ENCODE assay signal across 10 mouse cellular contexts in genomic region chr4:149149611-149150010, GRCm38 (mm10). TPM values are rescaled to one million over a fixed set of nuclear protein-coding genes. Genes with fewer than 3 reads are reported as not detected.
DNase-seq lines count a peak whose midpoint lies in the region; ATAC-seq lines count a peak whose summit lies in the region.
"Had no signal": no experiment of that assay in that cellular context is flagged by ENCODE, and none has a peak within 500 bp of the region (broad histone marks: within the 10 kb centered on the region; RNA-seq: fewer than 3 reads in every experiment).

No protein-coding gene starts in this region.

- 0 out of 2 replicates have a peak, but pooled peaks cover 3% of the 10 kb centered on the region for H3K4me1 ChIP-seq in hindbrain, embryonic 12.5 days
- H3K4me1 ChIP-seq in hindbrain, embryonic 14.5 days (replicated peaks; ENCODE audit: control insufficient read depth, insufficient read depth, low read length), result no peaks in the 10 kb centered on the region
- H3K4me1 ChIP-seq in midbrain, embryonic 13.5 days (replicated peaks), result no peaks in the 10 kb centered on the region
- peaks cover 2% of the 10 kb centered on the region; the same call in 1 of the 2 replicates for H3K4me1 ChIP-seq in midbrain, embryonic 15.5 days
- 0 out of 2 replicates have a peak, but pooled peaks cover 1% of the 10 kb centered on the region for H3K4me1 ChIP-seq in neural tube, embryonic 15.5 days

- 72% methylated on average over 7 of the region's 7 CpGs for WGBS in hindbrain, embryonic 12.5 days
- WGBS in hindbrain, embryonic 14.5 days, result 81% methylated on average over 7 of the region's 7 CpGs
- WGBS in midbrain, embryonic 13.5 days, result 82% methylated on average over 7 of the region's 7 CpGs
- 85% methylated on average over 7 of the region's 7 CpGs for WGBS in midbrain, embryonic 15.5 days
- 70% methylated on average over 7 of the region's 7 CpGs for WGBS in neural tube, embryonic 15.5 days

- H3K36me3 ChIP-seq in hindbrain, embryonic 12.5 days, result peaks cover 56% of the 10 kb centered on the region
- H3K36me3 ChIP-seq in hindbrain, embryonic 14.5 days (replicated peaks; ENCODE audit: control insufficient read depth, insufficient read depth), result peaks cover 57% of the 10 kb centered on the region
- H3K36me3 ChIP-seq in midbrain, embryonic 13.5 days, result peaks cover 57% of the 10 kb centered on the region
- H3K36me3 ChIP-seq in midbrain, embryonic 15.5 days (replicated peaks), result peaks cover 39% of the 10 kb centered on the region
- peaks cover 56% of the 10 kb centered on the region for H3K36me3 ChIP-seq in neural tube, embryonic 15.5 days

- no peak for ATAC-seq in hindbrain, embryonic 12.5 days (ENCODE audit: low FRiP score)
- no peak for ATAC-seq in hindbrain, embryonic 14.5 days (ENCODE audit: low FRiP score)
- ATAC-seq in midbrain, embryonic 13.5 days, result 0 out of 2 replicates have a peak, but pooled peaks have one; percentile 19
- no peak for ATAC-seq in midbrain, embryonic 15.5 days (replicated peaks)
- ATAC-seq in neural tube, embryonic 15.5 days (ENCODE audit: low FRiP score), result no peak

- no peak overlapping the region for H3K4me3 ChIP-seq in hindbrain, embryonic 12.5 days
- no peak overlapping the region for H3K4me3 ChIP-seq in hindbrain, embryonic 14.5 days (replicated peaks; ENCODE audit: low read length)
- no peak overlapping the region for H3K4me3 ChIP-seq in midbrain, embryonic 13.5 days (replicated peaks)
- H3K4me3 ChIP-seq in midbrain, embryonic 15.5 days, result no peak overlapping the region
- no peak overlapping the region for H3K4me3 ChIP-seq in neural tube, embryonic 15.5 days (replicated peaks)
- H3K4me3 ChIP-seq: left cerebral cortex, adult 2 months had no signal

- H3K27ac ChIP-seq in hindbrain, embryonic 12.5 days, result peak overlapping the region; percentile 57; the same call in 1 of the 2 replicates
- H3K27ac ChIP-seq in hindbrain, embryonic 14.5 days, result no peak overlapping the region
- H3K27ac ChIP-seq in midbrain, embryonic 13.5 days, result no peak overlapping the region
- H3K27ac ChIP-seq in midbrain, embryonic 15.5 days, result no peak overlapping the region
- peak overlapping the region; percentile 37 for H3K27ac ChIP-seq in neural tube, embryonic 15.5 days (replicated peaks)
- H3K27ac ChIP-seq: left cerebral cortex, adult 2 months had no signal

- intact Hi-C loops in gastrocnemius, postnatal 14 days (cut with DNase I; ENCODE audit: low total_unique reads), result loop anchor here (5.0 to 10.0 kb wide), 2 partner anchors 33 to 455 kb away; no protein-coding TSS in a partner anchor

- no peak overlapping the region for H3K4me2 ChIP-seq in hindbrain, embryonic 12.5 days (replicated peaks)
- H3K4me2 ChIP-seq in hindbrain, embryonic 14.5 days (replicated peaks), result no peak overlapping the region
- no peak overlapping the region for H3K4me2 ChIP-seq in midbrain, embryonic 13.5 days (replicated peaks)
- no peak overlapping the region for H3K4me2 ChIP-seq in midbrain, embryonic 15.5 days
- H3K4me2 ChIP-seq in neural tube, embryonic 15.5 days, result no peak overlapping the region

- no peak overlapping the region for H3K9ac ChIP-seq in hindbrain, embryonic 12.5 days
- H3K9ac ChIP-seq in hindbrain, embryonic 14.5 days, result no peak overlapping the region
- no peak overlapping the region for H3K9ac ChIP-seq in midbrain, embryonic 13.5 days (replicated peaks)
- H3K9ac ChIP-seq in midbrain, embryonic 15.5 days, result no peak overlapping the region
- H3K9ac ChIP-seq in neural tube, embryonic 15.5 days (replicated peaks), result no peak overlapping the region

- no peaks in the 10 kb centered on the region for H3K9me3 ChIP-seq in hindbrain, embryonic 12.5 days (replicated peaks)
- no peaks in the 10 kb centered on the region for H3K9me3 ChIP-seq in hindbrain, embryonic 14.5 days (ENCODE audit: control insufficient read depth, low read length)
- no peaks in the 10 kb centered on the region for H3K9me3 ChIP-seq in midbrain, embryonic 13.5 days
- H3K9me3 ChIP-seq in midbrain, embryonic 15.5 days, result no peaks in the 10 kb centered on the region
- H3K9me3 ChIP-seq in neural tube, embryonic 15.5 days (replicated peaks), result no peaks in the 10 kb centered on the region

- no peaks in the 10 kb centered on the region for H3K27me3 ChIP-seq in hindbrain, embryonic 12.5 days
- no peaks in the 10 kb centered on the region for H3K27me3 ChIP-seq in hindbrain, embryonic 14.5 days (ENCODE audit: control insufficient read depth, insufficient read depth, low read length)
- H3K27me3 ChIP-seq in midbrain, embryonic 13.5 days, result no peaks in the 10 kb centered on the region
- H3K27me3 ChIP-seq in midbrain, embryonic 15.5 days (replicated peaks), result no peaks in the 10 kb centered on the region
- no peaks in the 10 kb centered on the region for H3K27me3 ChIP-seq in neural tube, embryonic 15.5 days (replicated peaks)

- DNase-seq in hindbrain, embryonic 14.5 days (ENCODE audit: low spot score), result no peak
- DNase-seq in gastrocnemius, postnatal 14 days, result peak; percentile 56
- DNase-seq in urinary bladder, adult 18-20 months (ENCODE audit: low spot score in 2 of 2), result no peak
- DNase-seq in right cerebral cortex, postnatal 25 days, result no peak

RNA-seq across cellular contexts. Expression of gene Cenps, which starts 12.2 kb away (rescaled TPM):
- 32.4 and 32.9 TPM in 2 replicates for polyA plus RNA-seq in hindbrain, embryonic 12.5 days (2016; fragmentation: Nextera tagmentation; extraction: Ambion mirVana)
- polyA plus RNA-seq in hindbrain, embryonic 14.5 days (2014; fragmentation: Nextera tagmentation; extraction: Ambion mirVana), result 16.9 and 18.7 TPM in 2 replicates
- polyA plus RNA-seq in midbrain, embryonic 13.5 days (2015; fragmentation: Nextera tagmentation; extraction: Ambion mirVana), result 22.9 and 24.6 TPM in 2 replicates
- polyA plus RNA-seq in midbrain, embryonic 15.5 days (2015; fragmentation: Nextera tagmentation; extraction: Ambion mirVana), result 15.3 and 15.7 TPM in 2 replicates
- total RNA-seq in gastrocnemius, postnatal 14 days (2021), result 1 to 10 TPM; 5.6 to 6.5 TPM
- 17.3 and 18.6 TPM in 2 replicates for polyA plus RNA-seq in neural tube, embryonic 15.5 days (2015; fragmentation: Nextera tagmentation; extraction: Ambion mirVana)

RNA-seq across cellular contexts. Expression of gene Pgd, which starts 17.0 kb away (rescaled TPM):
- polyA plus RNA-seq in hindbrain, embryonic 12.5 days (2016; fragmentation: Nextera tagmentation; extraction: Ambion mirVana), result 116 and 123 TPM in 2 replicates
- 46.4 TPM in 2 replicates for polyA plus RNA-seq in hindbrain, embryonic 14.5 days (2014; fragmentation: Nextera tagmentation; extraction: Ambion mirVana)
- 116 and 118 TPM in 2 replicates for polyA plus RNA-seq in midbrain, embryonic 13.5 days (2015; fragmentation: Nextera tagmentation; extraction: Ambion mirVana)
- 121 and 124 TPM in 2 replicates for polyA plus RNA-seq in midbrain, embryonic 15.5 days (2015; fragmentation: Nextera tagmentation; extraction: Ambion mirVana)
- 10 to 100 TPM; 20.7 to 22.4 TPM for total RNA-seq in gastrocnemius, postnatal 14 days (2021)
- 107 and 121 TPM in 2 replicates for polyA plus RNA-seq in neural tube, embryonic 15.5 days (2015; fragmentation: Nextera tagmentation; extraction: Ambion mirVana)

RNA-seq across cellular contexts. Expression of gene Cort, which starts 23.0 kb away (rescaled TPM):
- 0.34 and 0.36 TPM in 2 replicates for polyA plus RNA-seq in hindbrain, embryonic 12.5 days (2016; fragmentation: Nextera tagmentation; extraction: Ambion mirVana)
- 0.41 and 0.99 TPM in 2 replicates for polyA plus RNA-seq in hindbrain, embryonic 14.5 days (2014; fragmentation: Nextera tagmentation; extraction: Ambion mirVana)
- 0.42 and 0.53 TPM in 2 replicates for polyA plus RNA-seq in midbrain, embryonic 13.5 days (2015; fragmentation: Nextera tagmentation; extraction: Ambion mirVana)
- 0.62 TPM in 1 of 2 replicates, not detected in the other for polyA plus RNA-seq in midbrain, embryonic 15.5 days (2015; fragmentation: Nextera tagmentation; extraction: Ambion mirVana)
- total RNA-seq in gastrocnemius, postnatal 14 days (2021), result under 1 TPM in 1 of 2 experiments, not detected in 1; 0.33 TPM
- not detected in 2 replicates for polyA plus RNA-seq in neural tube, embryonic 15.5 days (2015; fragmentation: Nextera tagmentation; extraction: Ambion mirVana)
- polyA plus RNA-seq: urinary bladder, adult 2 months had no signal

RNA-seq across cellular contexts. Expression of gene Dffa, which starts 45.7 kb away (rescaled TPM):
- 30.2 and 30.6 TPM in 2 replicates for polyA plus RNA-seq in hindbrain, embryonic 12.5 days (2016; fragmentation: Nextera tagmentation; extraction: Ambion mirVana)
- 20.1 and 20.8 TPM in 2 replicates for polyA plus RNA-seq in hindbrain, embryonic 14.5 days (2014; fragmentation: Nextera tagmentation; extraction: Ambion mirVana)
- polyA plus RNA-seq in midbrain, embryonic 13.5 days (2015; fragmentation: Nextera tagmentation; extraction: Ambion mirVana), result 24.7 and 25.5 TPM in 2 replicates
- 24.2 and 24.7 TPM in 2 replicates for polyA plus RNA-seq in midbrain, embryonic 15.5 days (2015; fragmentation: Nextera tagmentation; extraction: Ambion mirVana)
- 10 to 100 TPM; 43.4 to 47.4 TPM for total RNA-seq in gastrocnemius, postnatal 14 days (2021)
- 28.1 and 32.7 TPM in 2 replicates for polyA plus RNA-seq in neural tube, embryonic 15.5 days (2015; fragmentation: Nextera tagmentation; extraction: Ambion mirVana)

RNA-seq across cellular contexts. Expression of gene Pex14, which starts 49.9 kb away (rescaled TPM):
- polyA plus RNA-seq in hindbrain, embryonic 12.5 days (2016; fragmentation: Nextera tagmentation; extraction: Ambion mirVana), result 49.4 and 55.5 TPM in 2 replicates
- 46.7 and 47.0 TPM in 2 replicates for polyA plus RNA-seq in hindbrain, embryonic 14.5 days (2014; fragmentation: Nextera tagmentation; extraction: Ambion mirVana)
- 50.6 and 55.6 TPM in 2 replicates for polyA plus RNA-seq in midbrain, embryonic 13.5 days (2015; fragmentation: Nextera tagmentation; extraction: Ambion mirVana)
- 58.1 and 60.2 TPM in 2 replicates for polyA plus RNA-seq in midbrain, embryonic 15.5 days (2015; fragmentation: Nextera tagmentation; extraction: Ambion mirVana)
- total RNA-seq in gastrocnemius, postnatal 14 days (2021), result 10 to 100 TPM; 19.4 to 20.5 TPM
- polyA plus RNA-seq in neural tube, embryonic 15.5 days (2015; fragmentation: Nextera tagmentation; extraction: Ambion mirVana), result 60.0 and 61.2 TPM in 2 replicates

Comparison
In these comparisons a context has a peak if more than half of its experiments do, and no peak if none do; other contexts are left out.
1. H3K27ac ChIP-seq: peak in hindbrain, embryonic 12.5 days (single experiment) and neural tube, embryonic 15.5 days (single experiment); none in hindbrain, embryonic 14.5 days (single experiment), midbrain, embryonic 13.5 days (single experiment) and midbrain, embryonic 15.5 days (single experiment).